Mouse (Mus musculus) heart, adult 11 months (tissue): Measurements from ENCODE around the gene Gm10320.

Source experiments
- DNase-seq: peaks from one replicate; pipeline ENCODE4 v3.0.0; 2022

The Gm10320 gene

GRCm38 (mm10) chr13:98491909-98492308 lies at the start of gene Gm10320:
Gene Gm10320, minus strand, starts transcription at chr13:98492001.
- peak; percentile 64 for DNase-seq

GRCm38 (mm10) chr13:98541601-98542000 lies 49.8 kb upstream of the Gm10320 start:
- peak; percentile 52 for DNase-seq

- peak; percentile 76 for DNase-seq
Measured at GRCm38 (mm10) chr13:98540206-98540605, 48.4 kb upstream of the Gm10320 start.

GRCm38 (mm10) chr13:98539311-98539710 lies 47.5 kb upstream of the Gm10320 start:
- peak; percentile 85 for DNase-seq

- DNase-seq, result peak; percentile 80
Measured at GRCm38 (mm10) chr13:98538587-98538986, 46.8 kb upstream of the Gm10320 start.

- DNase-seq, result peak; percentile 70
Measured at GRCm38 (mm10) chr13:98534913-98535262, 43.1 kb upstream of the Gm10320 start.

- peak; percentile 93 for DNase-seq
Measured at GRCm38 (mm10) chr13:98534190-98534912, 42.5 kb upstream of the Gm10320 start.

GRCm38 (mm10) chr13:98533415-98533814 lies 41.6 kb upstream of the Gm10320 start:
- DNase-seq, result peak; percentile 82

GRCm38 (mm10) chr13:98532699-98533375 lies 41.0 kb upstream of the Gm10320 start:
- DNase-seq, result peak; percentile 61

GRCm38 (mm10) chr13:98531976-98532375 lies 40.2 kb upstream of the Gm10320 start:
- DNase-seq, result peak; percentile 39

GRCm38 (mm10) chr13:98531306-98531705 lies 39.5 kb upstream of the Gm10320 start:
- DNase-seq, result peak; percentile 43

GRCm38 (mm10) chr13:98523719-98524316 lies 32.0 kb upstream of the Gm10320 start:
- DNase-seq, result peak; percentile 61

- DNase-seq, result peak; percentile 22
Measured at GRCm38 (mm10) chr13:98518341-98518740, 26.5 kb upstream of the Gm10320 start.

- DNase-seq, result peak; percentile 63
Measured at GRCm38 (mm10) chr13:98517666-98518065, 25.9 kb upstream of the Gm10320 start.

GRCm38 (mm10) chr13:98516985-98517384 lies 25.2 kb upstream of the Gm10320 start:
- DNase-seq, result peak; percentile 44

- DNase-seq, result peak; percentile 55
Measured at GRCm38 (mm10) chr13:98512066-98512465, 20.3 kb upstream of the Gm10320 start.

- peak; percentile 75 for DNase-seq
Measured at GRCm38 (mm10) chr13:98507656-98508055, 15.9 kb upstream of the Gm10320 start.

GRCm38 (mm10) chr13:98506496-98506895 lies 14.7 kb upstream of the Gm10320 start:
- DNase-seq, result no peak

- no peak for DNase-seq
Measured at GRCm38 (mm10) chr13:98505989-98506388, 14.2 kb upstream of the Gm10320 start.

- peak; percentile 60 for DNase-seq
Measured at GRCm38 (mm10) chr13:98505489-98505857, 13.7 kb upstream of the Gm10320 start.

- DNase-seq, result peak; percentile 88
Measured at GRCm38 (mm10) chr13:98504661-98505488, 13.1 kb upstream of the Gm10320 start.

GRCm38 (mm10) chr13:98504181-98504660 lies 12.4 kb upstream of the Gm10320 start:
- peak; percentile 84 for DNase-seq

GRCm38 (mm10) chr13:98503601-98504000 lies 11.8 kb upstream of the Gm10320 start:
- no peak for DNase-seq
